Comparison of ENCODE assay signal across 28 mouse cellular contexts in genomic region chr8:63181272-63181671, GRCm38 (mm10).
"Had no signal": no experiment of that assay in that cellular context is flagged by ENCODE, and none has a peak within 500 bp of the region (broad histone marks: within the 10 kb centered on the region; RNA-seq: fewer than 3 reads in every experiment).

No protein-coding gene starts in this region.

- H3K4me2 ChIP-seq: embryonic facial prominence, embryonic 12.5 days; embryonic facial prominence, embryonic 13.5 days; embryonic facial prominence, embryonic 15.5 days; forebrain, embryonic 12.5 days; forebrain, embryonic 13.5 days; forebrain, embryonic 15.5 days had no signal

- H3K4me1 ChIP-seq: embryonic facial prominence, embryonic 10.5 days; embryonic facial prominence, embryonic 12.5 days; embryonic facial prominence, embryonic 13.5 days; embryonic facial prominence, embryonic 15.5 days; forebrain, embryonic 10.5 days; forebrain, embryonic 12.5 days; forebrain, embryonic 13.5 days; forebrain, embryonic 15.5 days had no signal

- H3K27ac ChIP-seq: embryonic facial prominence, embryonic 10.5 days; embryonic facial prominence, embryonic 12.5 days; embryonic facial prominence, embryonic 13.5 days; embryonic facial prominence, embryonic 15.5 days; forebrain, embryonic 10.5 days; forebrain, embryonic 12.5 days; forebrain, embryonic 13.5 days; forebrain, embryonic 15.5 days; gastrocnemius, adult 2 months; heart, adult 2 months had no signal

- H3K9ac ChIP-seq: embryonic facial prominence, embryonic 12.5 days; embryonic facial prominence, embryonic 13.5 days; embryonic facial prominence, embryonic 15.5 days; forebrain, embryonic 12.5 days; forebrain, embryonic 13.5 days; forebrain, embryonic 15.5 days; forebrain, postnatal 0 days had no signal

- H3K9me3 ChIP-seq: embryonic facial prominence, embryonic 10.5 days; embryonic facial prominence, embryonic 12.5 days; embryonic facial prominence, embryonic 13.5 days; embryonic facial prominence, embryonic 15.5 days; forebrain, embryonic 10.5 days; forebrain, embryonic 12.5 days; forebrain, embryonic 13.5 days; forebrain, embryonic 15.5 days had no signal

- H3K4me3 ChIP-seq: embryonic facial prominence, embryonic 10.5 days; embryonic facial prominence, embryonic 12.5 days; embryonic facial prominence, embryonic 13.5 days; embryonic facial prominence, embryonic 15.5 days; erythroblast, embryonic 14.5 days; forebrain, embryonic 10.5 days; forebrain, embryonic 12.5 days; forebrain, embryonic 13.5 days; forebrain, embryonic 15.5 days; gastrocnemius, adult 2 months; heart, adult 2 months had no signal

- H3K36me3 ChIP-seq: embryonic facial prominence, embryonic 10.5 days; embryonic facial prominence, embryonic 12.5 days; embryonic facial prominence, embryonic 13.5 days; embryonic facial prominence, embryonic 15.5 days; forebrain, embryonic 10.5 days; forebrain, embryonic 12.5 days; forebrain, embryonic 15.5 days had no signal

- ATAC-seq: forebrain, embryonic 13.5 days; forebrain, embryonic 14.5 days; forebrain, embryonic 15.5 days; forebrain, embryonic 16.5 days; forebrain, postnatal 0 days had no signal

- H3K27me3 ChIP-seq: embryonic facial prominence, embryonic 12.5 days; embryonic facial prominence, embryonic 13.5 days; embryonic facial prominence, embryonic 15.5 days; forebrain, embryonic 12.5 days; forebrain, embryonic 13.5 days; forebrain, embryonic 15.5 days had no signal

- DNase-seq: cerebellum, adult 8-10 months; cerebellum, adult 9-10 months; cerebellum, adult 9-11 months; cerebellum, postnatal 10 days; cerebellum, postnatal 14 days; cerebellum, postnatal 25 days; cerebellum, postnatal 36 days; embryo, embryonic 11 days; forebrain, postnatal 0 days; gastrocnemius, adult 2 months; gastrocnemius, postnatal 10 days; gastrocnemius, postnatal 14 days; gastrocnemius, postnatal 25 days; gastrocnemius, postnatal 36 days; heart, adult 11 months; heart, adult 18-20 months; heart, adult 2 months had no signal
